Mouse (Mus musculus) liver, embryonic 14.5 days (tissue): ENCODE data around the gene Pwwp2b. TPM values are rescaled to one million over a fixed set of nuclear protein-coding genes. Genes with fewer than 3 reads are reported as not detected.

Source experiments
- ATAC-seq: fragments of 200-750 bp; cut with Nextera tagmentation; 2 replicates; pipeline ENCODE4 v1.8.0; 2017; ENCODE audit warnings: moderate number of reproducible peaks, mild to moderate bottlenecking, moderate library complexity; ENCODE audit not compliant: insufficient read depth
- DNase-seq, 3 experiments: peaks; one replicate each; pipeline ENCODE4 v3.0.0-alpha.2; 2012 to 2013; ENCODE audit warnings: low read depth in 3 of 3, low spot score in 3 of 3
- H3K27ac ChIP-seq: fragments of 300-500 bp; sonication (generic); 2 replicates; pipeline ENCODE4 v1.5.1; 2014; ENCODE audit warnings: moderate library complexity, mild to moderate bottlenecking, control low read depth, inconsistent platforms
- H3K27me3 ChIP-seq: fragments of 300-500 bp; sonication (generic); 2 replicates; pipeline ENCODE4 v1.6.1; 2014; ENCODE audit warnings: mild to moderate bottlenecking, low read length, moderate library complexity; ENCODE audit not compliant: control insufficient read depth, insufficient read depth
- H3K36me3 ChIP-seq: fragments of 300-500 bp; sonication (generic); replicated peaks from 2 replicates; pipeline ENCODE4 v1.6.1; 2014; ENCODE audit warnings: low read depth; ENCODE audit not compliant: control insufficient read depth, insufficient read depth
- H3K4me1 ChIP-seq, 2 experiments: fragments of 200-500 bp in 1 of 2; fragments of 300-500 bp in 1 of 2; sonication (generic) in 1 of 2; replicated peaks; 2 replicates each; pipeline ENCODE4 v1.6.1; 2012 to 2014; ENCODE audit warnings: antibody characterized with exemption in 1 of 2, inconsistent platforms in 1 of 2, low read length in 1 of 2; ENCODE audit not compliant: control insufficient read depth in 2 of 2, insufficient read depth in 2 of 2
- H3K4me2 ChIP-seq: fragments of 300-500 bp; sonication (generic); 2 replicates; pipeline ENCODE4 v1.6.1; 2014; ENCODE audit warnings: low read depth, mild to moderate bottlenecking, control low read depth, moderate library complexity
- H3K4me3 ChIP-seq, 2 experiments: fragments of 200-500 bp in 1 of 2; fragments of 300-500 bp in 1 of 2; sonication (generic) in 1 of 2; 2 replicates each; pipeline ENCODE4 v1.5.1; 2012 to 2014; ENCODE audit warnings: low read depth in 2 of 2, low read length in 2 of 2, mild to moderate bottlenecking in 2 of 2, control low read depth in 1 of 2, inconsistent platforms in 1 of 2, moderate library complexity in 1 of 2; ENCODE audit not compliant: insufficient read depth in 1 of 2
- H3K9ac ChIP-seq: fragments of 300-500 bp; sonication (generic); replicated peaks from 2 replicates; pipeline ENCODE4 v1.6.1; 2014; ENCODE audit warnings: mild to moderate bottlenecking, control low read depth, moderate library complexity
- H3K9me3 ChIP-seq: fragments of 300-500 bp; sonication (generic); 2 replicates; pipeline ENCODE4 v1.6.1; 2016; ENCODE audit warnings: low read length, mixed read lengths; ENCODE audit not compliant: control insufficient read depth
- CTCF ChIP-seq: IDR thresholded peaks from 2 replicates; pipeline ENCODE4 v1.5.1; 2016; ENCODE audit warnings: antibody characterized with exemption, low read depth, control low read depth
- EP300 ChIP-seq: IDR thresholded peaks from 2 replicates; pipeline ENCODE4 v1.6.1; 2016; ENCODE audit warnings: antibody characterized with exemption, low read depth
- WGBS: fragments of 180-500 bp; shearing (Covaris S2); extraction: QIAGEN DNeasy Blood & Tissue Kit; methylation state at CpG from one replicate; pipeline ENCODE4 v1.1.7; 2014; ENCODE audit not compliant: insufficient replicate concordance; 5-methylcytosine and 5-hydroxymethylcytosine counted together
- polyA plus RNA-seq, 2 experiments: library from polyadenylated mRNA; depleted of rRNA in 1 of 2; stranded (reverse) in 1 of 2; unstranded in 1 of 2; fragments of >200 nt; fragmentation: Nextera tagmentation in 1 of 2; extraction: Ambion mirVana in 1 of 2; gene quantifications; 2 replicates each; pipeline versions ENCODE4 v1.2.1 to v1.2.3; 2012 to 2014

Gene Pwwp2b
- polyA plus RNA-seq, 2 experiments, result 1.0 to 1.3 TPM

GRCm38 (mm10) chr7:139313413-139313812 is 65.1 kb downstream of the Pwwp2b start:
- WGBS, result 53% methylated on average over 5 of the region's 5 CpGs

DNA sequence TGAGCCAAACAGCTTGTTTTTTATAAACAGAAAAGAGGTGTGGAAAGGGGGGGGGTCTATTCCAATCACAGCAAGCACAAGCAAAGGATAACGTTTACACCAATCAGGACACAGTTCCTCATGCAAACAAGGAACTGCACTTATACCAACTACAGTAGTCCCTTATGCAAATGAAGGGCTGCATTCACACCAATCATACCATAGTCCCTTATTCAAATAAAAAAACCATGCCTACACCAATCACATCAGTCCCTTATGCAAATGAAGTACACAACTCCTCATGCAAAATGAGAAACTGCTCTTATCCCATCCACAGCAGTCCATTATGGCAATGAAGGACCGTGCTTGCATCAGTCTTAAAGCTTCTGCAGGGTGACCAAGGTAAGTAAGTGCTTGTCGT is 66.4 kb downstream of the Pwwp2b start:
- Histone ChIP-seq H3K36me3 (no peaks in the 10 kb centered on the region), H3K27ac (no peak overlapping the region), H3K4me1 (no peaks in the 10 kb centered on the region), H3K4me3 (no peak overlapping the region), H3K27me3 (no peaks in the 10 kb centered on the region), H3K4me2 (no peak overlapping the region), H3K9ac (no peak overlapping the region), H3K9me3 (no peaks in the 10 kb centered on the region)
- DNase-seq (no peak), ATAC-seq (no peak)
- TF ChIP-seq EP300, result no peak
- TF ChIP-seq CTCF, result no peak
- 38% methylated on average over 3 of the region's 3 CpGs for WGBS

More at GRCm38 (mm10) chr7:139313413-139313812, 65.1 kb downstream of the Pwwp2b start:
- H3K27me3 ChIP-seq, result no peaks in the 10 kb centered on the region
- no peaks in the 10 kb centered on the region for H3K36me3 ChIP-seq
- no peak overlapping the region for H3K9ac ChIP-seq
- DNase-seq (no peak), ATAC-seq (no peak)
- H3K4me2 ChIP-seq, result no peak overlapping the region
- no peak overlapping the region for H3K27ac ChIP-seq
- no peak for TF ChIP-seq CTCF
- no peak for TF ChIP-seq EP300
- no peak overlapping the region for H3K4me3 ChIP-seq
- no peaks in the 10 kb centered on the region for H3K4me1 ChIP-seq
- H3K9me3 ChIP-seq, result no peaks in the 10 kb centered on the region

DNA sequence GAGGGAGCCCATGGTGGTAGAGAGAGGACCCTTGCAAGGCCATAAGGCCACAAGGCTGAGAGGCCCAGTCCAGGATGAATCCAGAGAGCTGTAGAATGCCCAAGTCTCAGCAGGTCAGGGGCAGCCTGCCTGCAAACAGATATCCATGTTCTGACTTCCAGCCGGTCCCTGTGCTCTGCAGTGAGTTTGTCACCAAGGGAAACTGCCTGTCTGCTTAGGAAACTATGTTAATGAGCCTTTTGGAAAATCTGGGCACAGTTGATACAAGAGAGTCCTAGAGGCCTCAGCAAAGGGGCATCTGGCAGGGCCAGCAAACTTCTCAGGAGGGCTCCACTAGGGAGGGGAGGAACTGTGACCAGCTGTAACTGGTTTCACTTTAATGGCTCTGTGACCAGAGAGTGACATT is 70.7 kb downstream of the Pwwp2b start:
- H3K4me2 ChIP-seq, result no peak overlapping the region
- 57% methylated on average over 1 of the region's 1 CpGs for WGBS

More for the DNA sequence above, 70.7 kb downstream of the Pwwp2b start:
- no peak for TF ChIP-seq CTCF
- TF ChIP-seq EP300, result no peak
- Histone ChIP-seq H3K36me3 (no peaks in the 10 kb centered on the region), H3K9me3 (no peaks in the 10 kb centered on the region), H3K27ac (no peak overlapping the region), H3K4me1 (no peaks in the 10 kb centered on the region), H3K4me3 (no peak overlapping the region), H3K9ac (no peak overlapping the region), H3K27me3 (no peaks in the 10 kb centered on the region)
- ATAC-seq (no peak), DNase-seq (no peak)

Other genes with a start within 250 kb of the Pwwp2b start
- gene Dpysl4, start 162.5 kb upstream of the Pwwp2b start, polyA plus RNA-seq (2012; rRNA removed), result 0.10 and 0.18 TPM in 2 replicates
- 0.08 and 0.15 TPM in 2 replicates for gene Dpysl4, start 162.5 kb upstream of the Pwwp2b start, polyA plus RNA-seq (2014; fragmentation: Nextera tagmentation; extraction: Ambion mirVana)
- 0.17 and 0.27 TPM in 2 replicates for gene Lrrc27, start 35.5 kb upstream of the Pwwp2b start, polyA plus RNA-seq (2012; rRNA removed)
- gene Lrrc27, start 35.5 kb upstream of the Pwwp2b start, polyA plus RNA-seq (2014; fragmentation: Nextera tagmentation; extraction: Ambion mirVana), result 0.49 and 0.52 TPM in 2 replicates
- 0.05 and 0.12 TPM in 2 replicates for gene Stk32c, start 35.2 kb upstream of the Pwwp2b start, polyA plus RNA-seq (2012; rRNA removed)
- not detected in 2 replicates for gene Stk32c, start 35.2 kb upstream of the Pwwp2b start, polyA plus RNA-seq (2014; fragmentation: Nextera tagmentation; extraction: Ambion mirVana)
- 1.8 and 2.4 TPM in 2 replicates for gene Inpp5a, start 140.6 kb downstream of the Pwwp2b start, polyA plus RNA-seq (2012; rRNA removed)
- 3.5 and 5.0 TPM in 2 replicates for gene Inpp5a, start 140.6 kb downstream of the Pwwp2b start, polyA plus RNA-seq (2014; fragmentation: Nextera tagmentation; extraction: Ambion mirVana)